Mouse (Mus musculus): ENCODE results near the gene Tmem116.
A peak's percentile ranks its signal among the peaks of the same experiment; 100 is the strongest.

Gene Tmem116

GRCm38 (mm10) chr5:121540066-121540465 lies 88.4 kb downstream of the Tmem116 start:
- DNase-seq (ENCODE audit: low spot score), result no peak

- no peak for DNase-seq (ENCODE audit: low spot score)
Measured at GRCm38 (mm10) chr5:121541235-121541634, 89.5 kb downstream of the Tmem116 start.

DNA sequence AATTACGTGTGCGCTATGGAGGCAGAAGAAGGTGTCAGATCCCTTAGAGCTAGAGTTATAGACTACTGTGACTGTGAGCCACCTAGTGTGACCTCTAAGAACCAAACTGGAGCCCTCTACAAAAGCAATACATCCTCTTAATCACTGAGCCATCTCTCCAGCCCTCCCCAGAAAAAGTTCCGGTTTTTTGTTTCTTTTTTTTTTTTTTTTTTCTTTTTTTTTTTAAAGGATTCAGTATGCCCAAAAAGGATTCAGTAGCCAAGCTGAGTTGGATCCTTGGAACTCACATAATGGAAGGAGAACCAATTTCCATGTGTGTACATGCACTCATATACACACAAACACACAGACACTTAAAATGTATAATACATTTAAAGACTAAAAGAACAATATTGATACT lies 91.7 kb downstream of the Tmem116 start:
- DNase-seq (ENCODE audit: low spot score), result no peak

GRCm38 (mm10) chr5:121544910-121545792 lies 93.5 kb downstream of the Tmem116 start, which contains the start of the genes Adam1a and Gm42878:
Gene Adam1a (minus strand): TSS chr5:121545482.
Gene Gm42878 (minus strand): TSS chr5:121545482.
- DNase-seq (ENCODE audit: low spot score), result peak; percentile 61

DNA sequence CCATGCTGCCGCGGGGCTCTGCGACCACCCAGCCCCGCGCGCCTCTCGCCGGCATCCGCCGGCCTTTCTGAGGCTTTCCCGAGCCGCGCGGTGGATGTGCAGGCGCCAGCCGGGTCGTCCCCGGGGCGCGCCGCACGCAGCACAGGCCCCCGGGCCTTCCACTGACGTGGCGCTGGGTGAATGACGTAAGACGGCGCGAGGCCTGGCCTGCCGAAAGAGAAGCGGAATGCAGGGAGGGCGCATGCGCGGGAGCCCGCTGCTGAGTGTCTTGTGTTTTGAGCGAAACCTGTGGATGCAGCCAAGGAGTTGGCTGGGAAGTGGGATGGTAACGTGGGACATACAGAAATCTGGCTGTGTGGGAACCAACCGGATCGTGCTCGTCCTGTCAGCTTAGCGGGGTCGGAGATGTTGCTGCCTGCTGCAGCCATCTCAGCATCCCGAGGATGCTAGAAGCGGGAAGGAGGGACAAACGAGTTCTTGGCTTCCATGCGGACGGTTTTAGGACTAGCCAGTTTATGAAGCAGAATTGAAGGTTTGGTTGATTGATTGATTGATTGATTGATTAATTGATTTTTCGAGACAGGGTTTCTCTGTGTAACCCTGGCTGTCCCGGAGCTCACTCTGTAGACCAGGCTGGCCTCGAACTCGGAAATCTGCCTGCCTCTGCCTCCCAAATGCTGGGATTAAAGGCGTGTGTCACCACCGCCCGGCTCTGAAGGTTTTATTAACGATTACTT lies 94.3 kb downstream of the Tmem116 start, which contains the start of gene Mapkapk5:
Gene Mapkapk5, minus strand, starts transcription at position 113 of the 737 bp plus-strand sequence.
- DNase-seq (ENCODE audit: low spot score), result peak; percentile 96

DNA sequence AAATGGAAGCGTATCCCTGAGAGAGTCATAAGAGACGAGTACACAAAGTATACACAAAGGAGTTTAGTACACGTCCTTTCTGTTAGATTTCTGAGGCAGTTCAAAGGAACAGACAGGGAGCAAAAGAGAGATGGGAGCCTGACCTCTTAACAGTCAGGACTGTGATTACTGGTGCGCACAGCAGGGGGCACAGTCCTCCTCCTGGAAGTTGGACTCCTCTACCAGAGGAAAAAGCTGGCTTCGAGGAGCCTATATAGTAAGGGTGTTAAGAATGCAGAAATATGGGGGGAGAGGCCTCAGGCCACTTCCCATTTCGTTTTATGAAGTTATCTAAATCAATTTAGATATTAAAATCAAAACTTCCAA lies 94.8 kb downstream of the Tmem116 start:
- peak; percentile 53 for DNase-seq (ENCODE audit: low spot score)

DNA sequence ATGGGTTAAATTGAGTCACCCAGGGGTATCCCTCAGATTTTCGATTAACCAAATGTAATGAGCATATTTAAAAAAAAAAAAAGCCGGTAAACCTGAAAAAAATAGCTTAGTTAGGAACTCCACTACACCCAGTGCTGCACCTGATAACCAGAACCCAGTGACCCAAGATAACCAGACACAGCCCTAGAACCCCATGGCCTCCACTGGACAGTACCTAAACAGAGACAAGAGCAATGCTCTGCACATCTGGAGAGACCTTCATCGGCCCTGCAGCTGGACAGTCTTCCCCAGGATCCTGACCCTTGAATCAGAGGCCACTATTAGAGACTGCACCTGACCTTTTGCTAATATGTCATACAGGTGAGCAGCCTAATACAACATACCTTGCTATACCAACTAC lies 95.4 kb downstream of the Tmem116 start:
- DNase-seq (ENCODE audit: low spot score), result no peak

GRCm38 (mm10) chr5:121549196-121549595 lies 97.5 kb downstream of the Tmem116 start:
- no peak for DNase-seq (ENCODE audit: low spot score)

DNA sequence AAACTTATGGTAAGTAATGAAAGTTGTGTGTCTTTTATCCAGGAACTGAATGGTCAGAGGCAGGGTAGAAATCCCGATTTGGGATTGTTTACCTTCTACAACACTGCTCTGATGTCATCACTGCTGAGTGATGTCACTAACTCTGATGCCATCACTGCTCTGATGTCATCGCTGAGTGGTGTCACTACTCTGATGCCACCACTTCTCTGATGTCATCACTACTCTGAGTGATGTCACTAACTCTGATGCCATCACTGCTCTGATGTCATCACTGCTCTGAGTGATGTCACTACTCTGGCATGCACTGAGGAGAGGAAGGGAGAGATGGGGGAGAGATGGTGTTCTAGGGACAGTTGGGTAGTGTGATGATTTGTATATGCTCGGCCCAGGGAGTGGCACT lies 110.7 kb downstream of the Tmem116 start:
- no peak for DNase-seq (ENCODE audit: low spot score)

- DNase-seq (ENCODE audit: low spot score), result peak; percentile 80
Measured at GRCm38 (mm10) chr5:121564468-121564895, 112.8 kb downstream of the Tmem116 start.

- DNase-seq (ENCODE audit: low spot score), result no peak
Measured at GRCm38 (mm10) chr5:121566035-121566681, 114.5 kb downstream of the Tmem116 start.

GRCm38 (mm10) chr5:121569881-121570420 lies 118.3 kb downstream of the Tmem116 start:
- DNase-seq (ENCODE audit: low spot score), result no peak

GRCm38 (mm10) chr5:121570787-121571186 lies 119.1 kb downstream of the Tmem116 start:
- no peak for DNase-seq (ENCODE audit: low spot score)

All from testis, postnatal 14 days (tissue).